Mouse (Mus musculus): ENCODE measurements around the gene Fbxo2. TPM values are rescaled to one million over a fixed set of nuclear protein-coding genes. Genes with fewer than 3 reads are reported as not detected.
A peak's percentile ranks its signal among the peaks of the same experiment; 100 is the strongest.

Gene Fbxo2
- polyA plus RNA-seq, 1 experiment from 2014 or later = 1.1 TPM

DNA sequence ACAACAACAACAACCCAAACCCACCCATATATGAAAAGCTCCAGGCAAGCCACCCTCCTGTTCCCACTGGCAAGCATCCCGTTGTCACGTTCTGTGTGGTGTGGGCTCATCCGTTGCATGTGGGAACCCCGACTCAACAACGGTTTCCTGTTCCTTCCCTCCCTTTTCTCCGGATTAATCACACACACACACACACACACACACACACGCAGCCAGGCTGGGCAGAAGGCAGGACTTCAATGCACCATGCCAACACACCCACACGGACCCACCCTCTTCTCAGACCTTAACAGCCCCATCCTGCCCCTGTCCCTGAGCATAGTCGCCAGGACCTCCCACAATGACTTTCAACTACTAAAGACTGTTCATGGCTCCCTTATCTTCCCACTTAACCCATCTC is 39.9 kb upstream of the Fbxo2 start:
- Histone ChIP-seq H3K27ac (ENCODE audit: low read depth) (no peak overlapping the region), H3K9ac (no peak overlapping the region), H3K27me3 (ENCODE audit: insufficient read depth, low read length) (no peaks in the 10 kb centered on the region), H3K9me3 (ENCODE audit: low read depth, low read length) (no peaks in the 10 kb centered on the region), H3K4me2 (no peak overlapping the region), H3K4me1 (ENCODE audit: insufficient read depth) (no peaks in the 10 kb centered on the region), H3K36me3 (ENCODE audit: insufficient read depth) (no peaks in the 10 kb centered on the region), H3K4me3 (ENCODE audit: low read depth, low read length) (no peak overlapping the region)
- 67% methylated on average over 9 of the region's 9 CpGs for WGBS
- ATAC-seq (ENCODE audit: insufficient read depth) (no peak), DNase-seq (no peak)
- TF ChIP-seq CTCF (IDR thresholded peaks at IDR 0.05; ENCODE audit: low read depth) = no peak

DNA sequence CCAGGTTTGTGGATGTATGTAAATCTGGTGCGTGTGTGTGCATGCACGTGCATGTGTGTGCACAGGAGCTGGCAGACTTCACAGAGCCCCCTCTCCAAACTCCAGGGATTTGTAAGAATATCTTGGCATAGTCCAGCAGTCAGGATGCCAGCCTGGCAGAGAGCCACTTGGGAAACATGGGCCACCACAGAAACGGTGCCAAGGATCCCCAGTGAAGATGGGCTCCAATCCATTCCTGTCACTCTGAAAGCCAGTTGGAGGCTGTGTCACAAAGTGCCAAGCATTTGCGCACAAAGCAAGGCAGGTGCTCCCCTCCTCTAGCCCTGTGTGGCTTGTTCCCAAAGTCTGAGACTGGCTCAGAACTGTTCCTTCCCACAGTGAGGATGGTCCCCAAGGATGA is 39.1 kb upstream of the Fbxo2 start:
- no peak for ATAC-seq (ENCODE audit: insufficient read depth)
- H3K4me2 ChIP-seq = no peak overlapping the region
- no peak for DNase-seq
- no peak overlapping the region for H3K4me3 ChIP-seq (ENCODE audit: low read depth, low read length)
- H3K27ac ChIP-seq (ENCODE audit: low read depth) = no peak overlapping the region
- 0 out of 2 replicates have a peak, but pooled peaks cover 2% of the 10 kb centered on the region for H3K27me3 ChIP-seq (ENCODE audit: insufficient read depth, low read length)
- WGBS = 76% methylated on average over 4 of the region's 4 CpGs
- TF ChIP-seq CTCF (IDR thresholded peaks at IDR 0.05; ENCODE audit: low read depth) = no peak
- no peak overlapping the region for H3K9ac ChIP-seq
- H3K36me3 ChIP-seq (ENCODE audit: insufficient read depth) = no peaks in the 10 kb centered on the region
- no peaks in the 10 kb centered on the region for H3K9me3 ChIP-seq (ENCODE audit: low read depth, low read length)
- no peaks in the 10 kb centered on the region for H3K4me1 ChIP-seq (ENCODE audit: insufficient read depth)

DNA sequence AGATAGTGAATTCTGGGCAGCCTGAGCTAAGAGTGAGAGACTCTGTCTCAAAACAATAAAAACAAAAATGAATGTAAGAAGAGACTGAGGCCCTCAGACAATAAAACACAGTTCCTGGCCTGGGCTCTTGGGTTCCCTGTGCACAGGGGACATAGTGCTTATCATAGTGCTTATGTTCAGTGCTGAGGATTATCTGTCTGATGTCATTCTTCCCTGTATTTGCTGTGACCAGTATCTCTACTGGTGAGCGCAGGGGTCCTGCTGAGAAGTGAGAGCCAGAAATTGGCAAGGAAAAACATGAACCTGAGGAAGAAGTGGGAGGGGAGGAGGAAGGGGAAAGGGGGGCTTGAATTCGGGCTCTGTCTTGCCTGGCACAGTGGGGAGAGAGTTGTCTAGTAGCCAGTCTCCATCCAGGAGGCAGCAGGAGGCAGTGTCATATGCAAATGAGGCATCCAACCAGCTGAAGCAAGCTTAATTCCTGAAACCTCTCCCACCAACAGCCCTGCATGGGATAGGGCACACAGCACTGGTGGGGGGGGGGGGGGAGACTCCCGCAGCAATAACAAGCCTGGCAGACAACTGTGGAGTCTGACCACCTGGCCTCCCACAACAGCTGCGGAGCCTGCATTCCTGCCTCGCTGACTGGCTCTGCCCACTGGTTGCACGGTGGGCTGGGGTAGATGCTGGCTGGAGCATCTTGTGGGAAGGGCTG is 38.3 kb upstream of the Fbxo2 start:
- Histone ChIP-seq H3K27ac (ENCODE audit: low read depth) (no peak overlapping the region), H3K9me3 (ENCODE audit: low read depth, low read length) (no peaks in the 10 kb centered on the region), H3K4me3 (ENCODE audit: low read depth, low read length) (no peak overlapping the region), H3K4me2 (no peak overlapping the region), H3K36me3 (ENCODE audit: insufficient read depth) (no peaks in the 10 kb centered on the region), H3K9ac (no peak overlapping the region), H3K27me3 (ENCODE audit: insufficient read depth, low read length) (0 out of 2 replicates have a peak, but pooled peaks cover 3% of the 10 kb centered on the region), H3K4me1 (ENCODE audit: insufficient read depth) (no peaks in the 10 kb centered on the region)
- 14% methylated on average over 6 of the region's 6 CpGs for WGBS
- ATAC-seq (ENCODE audit: insufficient read depth) = no peak; the same call in 1 of the 2 replicates
- no peak for DNase-seq
- TF ChIP-seq CTCF (IDR thresholded peaks at IDR 0.05; ENCODE audit: low read depth) = no peak

- H3K4me3 ChIP-seq (ENCODE audit: low read depth, low read length) = no peak overlapping the region
- ATAC-seq (ENCODE audit: insufficient read depth) (no peak), DNase-seq (no peak)
- H3K4me1 ChIP-seq (ENCODE audit: insufficient read depth) = no peaks in the 10 kb centered on the region
- H3K9ac ChIP-seq = no peak overlapping the region
- 0 out of 2 replicates have a peak, but pooled peaks cover 6% of the 10 kb centered on the region for H3K27me3 ChIP-seq (ENCODE audit: insufficient read depth, low read length)
- no peak overlapping the region for H3K27ac ChIP-seq (ENCODE audit: low read depth)
- H3K9me3 ChIP-seq (ENCODE audit: low read depth, low read length) = no peaks in the 10 kb centered on the region
- H3K36me3 ChIP-seq (ENCODE audit: insufficient read depth) = no peaks in the 10 kb centered on the region
- WGBS = 72% methylated on average over 3 of the region's 3 CpGs
- H3K4me2 ChIP-seq = no peak overlapping the region
- no peak for TF ChIP-seq CTCF (IDR thresholded peaks at IDR 0.05; ENCODE audit: low read depth)
These were observed 37.7 kb upstream of the Fbxo2 start for GRCm38 (mm10) chr4:148122694-148123066.

DNA sequence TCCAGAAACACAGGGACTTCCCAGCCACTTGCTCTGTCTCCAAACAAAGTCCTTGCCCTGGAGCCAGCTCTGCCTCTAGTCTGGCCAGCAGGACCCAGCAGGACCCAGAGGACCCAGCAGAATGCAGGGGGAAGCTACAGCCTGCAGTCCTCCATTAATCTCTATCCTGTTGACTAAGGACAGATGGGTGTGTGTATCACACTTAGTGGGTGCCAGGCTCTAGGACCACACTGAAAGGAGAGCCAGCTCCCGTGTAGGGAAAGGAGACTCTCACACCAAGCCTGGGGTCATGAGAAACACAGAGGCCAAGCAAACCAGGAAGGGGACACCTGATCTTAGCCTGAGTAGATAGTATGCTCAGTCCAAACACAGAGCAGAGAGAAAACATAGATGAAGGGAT is 32.2 kb upstream of the Fbxo2 start:
- no peaks in the 10 kb centered on the region for H3K9me3 ChIP-seq (ENCODE audit: low read depth, low read length)
- no peak for ATAC-seq (ENCODE audit: insufficient read depth)
- no peak for DNase-seq
- no peak overlapping the region for H3K27ac ChIP-seq (ENCODE audit: low read depth)
- no peaks in the 10 kb centered on the region for H3K4me1 ChIP-seq (ENCODE audit: insufficient read depth)
- H3K9ac ChIP-seq = no peak overlapping the region
- peaks cover 39% of the 10 kb centered on the region for H3K27me3 ChIP-seq (ENCODE audit: insufficient read depth, low read length)
- no peak overlapping the region for H3K4me2 ChIP-seq
- no peak for TF ChIP-seq CTCF (IDR thresholded peaks at IDR 0.05; ENCODE audit: low read depth)
- H3K4me3 ChIP-seq (ENCODE audit: low read depth, low read length) = no peak overlapping the region
- WGBS = 59% methylated on average over 1 of the region's 1 CpGs
- no peaks in the 10 kb centered on the region for H3K36me3 ChIP-seq (ENCODE audit: insufficient read depth)

GRCm38 (mm10) chr4:148128672-148129071 is 31.7 kb upstream of the Fbxo2 start:
- 65% methylated on average over 2 of the region's 2 CpGs for WGBS
- Histone ChIP-seq H3K9ac (no peak overlapping the region), H3K9me3 (ENCODE audit: low read depth, low read length) (no peaks in the 10 kb centered on the region), H3K4me2 (no peak overlapping the region), H3K27me3 (ENCODE audit: insufficient read depth, low read length) (peaks cover 39% of the 10 kb centered on the region), H3K27ac (ENCODE audit: low read depth) (no peak overlapping the region), H3K4me1 (ENCODE audit: insufficient read depth) (no peaks in the 10 kb centered on the region), H3K4me3 (ENCODE audit: low read depth, low read length) (no peak overlapping the region), H3K36me3 (ENCODE audit: insufficient read depth) (no peaks in the 10 kb centered on the region)
- ATAC-seq (ENCODE audit: insufficient read depth) (no peak), DNase-seq (no peak)
- no peak for TF ChIP-seq CTCF (IDR thresholded peaks at IDR 0.05; ENCODE audit: low read depth)

GRCm38 (mm10) chr4:148130133-148130532 is 30.3 kb upstream of the Fbxo2 start, which contains the start of gene Mad2l2:
Gene Mad2l2, plus strand, starts transcription at chr4:148130384.
- 1% methylated on average over 18 of the region's 18 CpGs for WGBS
- no peaks in the 10 kb centered on the region for H3K4me1 ChIP-seq (ENCODE audit: insufficient read depth)
- TF ChIP-seq CTCF (IDR thresholded peaks at IDR 0.05; ENCODE audit: low read depth) = no peak
- H3K27ac ChIP-seq (ENCODE audit: low read depth) = no peak within 1 kb of the TSS; the same call in 1 of the 2 replicates
- DNase-seq (peak; percentile 4), ATAC-seq (ENCODE audit: insufficient read depth) (no peak)
- H3K9me3 ChIP-seq (ENCODE audit: low read depth, low read length) = no peaks in the 10 kb centered on the region
- no peaks in the 10 kb centered on the region for H3K36me3 ChIP-seq (ENCODE audit: insufficient read depth)
- peaks cover 39% of the 10 kb centered on the region for H3K27me3 ChIP-seq (ENCODE audit: insufficient read depth, low read length)
- peak within 1 kb of the TSS; percentile 73 for H3K9ac ChIP-seq
- peak within 1 kb of the TSS; percentile 93 for H3K4me2 ChIP-seq
- H3K4me3 ChIP-seq (ENCODE audit: low read depth, low read length) = peak within 1 kb of the TSS; percentile 66

Data from lung, embryonic 14.5 days (tissue).